Mouse (Mus musculus) cerebellum, adult 11 months (tissue): Measurements from ENCODE around the gene Rusc2.

Experiments used
- DNase-seq: peaks from one replicate; pipeline ENCODE4 v3.0.0; 2022

The Rusc2 gene

DNA sequence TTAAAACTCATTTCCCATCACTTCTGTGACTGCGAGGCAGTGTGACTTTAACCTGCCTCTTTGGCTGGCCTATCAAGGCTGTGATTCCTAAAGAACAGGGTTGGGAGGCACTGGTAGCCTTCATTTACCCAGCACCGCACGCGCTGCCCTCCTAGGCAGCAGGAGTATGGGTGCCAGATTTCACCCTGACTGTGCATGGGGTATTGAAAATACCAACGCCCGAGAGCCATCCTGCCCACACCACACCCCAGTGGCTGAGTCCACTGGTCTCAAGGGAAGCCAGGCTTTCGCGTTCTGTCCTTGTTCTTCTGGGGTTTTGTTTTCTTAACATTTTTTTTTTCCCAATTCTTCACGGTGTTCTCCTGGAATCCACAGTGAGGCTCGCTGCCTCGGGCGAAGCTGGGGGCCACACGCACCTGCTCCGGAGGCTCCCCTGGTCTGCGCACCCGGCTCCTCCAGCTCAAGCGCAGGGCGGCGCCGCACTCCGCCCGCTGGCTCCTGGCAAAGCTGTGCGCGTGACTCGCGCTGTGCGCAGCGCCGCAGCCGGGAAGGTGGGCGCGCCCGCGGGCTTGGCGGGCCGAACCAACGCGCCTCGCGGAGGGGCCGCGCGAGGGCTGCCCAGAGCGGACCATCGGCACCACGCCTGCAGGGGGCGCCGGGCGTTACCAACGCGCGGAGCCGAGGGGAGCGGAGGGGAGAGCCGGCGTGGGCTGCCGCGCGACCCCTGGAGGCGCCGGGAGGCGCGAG, at the start of gene Rusc2:
TSS of gene Rusc2 (plus strand) at position 572 of the 747 bp plus-strand sequence.
- DNase-seq = peak; percentile 93

DNA sequence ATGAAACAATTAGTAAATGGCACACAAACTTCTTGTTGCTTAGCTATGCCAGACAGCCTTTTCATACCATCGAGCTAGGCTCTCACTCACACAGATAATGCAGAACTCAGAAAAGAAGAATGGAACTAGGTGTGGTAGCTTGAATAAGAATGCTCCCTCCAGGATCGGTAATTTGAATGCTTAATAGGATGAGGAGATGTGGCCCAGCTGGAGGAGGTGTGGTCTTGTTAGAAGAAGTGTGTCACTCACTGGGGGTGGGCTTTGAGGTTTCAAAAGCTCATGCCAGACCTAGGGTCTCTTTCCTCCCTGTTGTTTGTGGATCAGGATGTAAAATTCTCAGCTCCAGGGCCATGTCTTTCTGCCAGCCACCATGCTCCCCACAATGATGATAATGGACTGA, 47.0 kb upstream of the Rusc2 start:
- no peak for DNase-seq

DNA sequence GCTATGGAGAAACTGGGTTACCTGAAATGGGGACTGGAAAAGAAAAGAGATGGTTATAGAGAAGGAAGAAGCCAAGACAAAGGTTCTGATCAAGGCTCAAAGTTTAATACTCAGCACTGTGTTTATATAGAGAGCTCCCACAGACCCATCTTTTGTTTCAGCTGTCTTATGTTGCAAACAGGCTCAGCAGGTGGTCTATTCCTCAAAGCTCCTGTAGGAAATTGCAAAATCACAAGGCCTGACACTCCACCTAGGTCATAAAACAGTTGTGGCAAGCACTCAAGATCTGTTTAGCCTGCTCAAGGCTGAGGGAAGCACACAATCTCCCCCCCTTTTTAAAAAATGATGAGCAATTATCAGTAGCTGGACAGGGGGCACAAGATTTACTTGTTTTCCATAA, 45.6 kb upstream of the Rusc2 start:
- no peak for DNase-seq

DNA sequence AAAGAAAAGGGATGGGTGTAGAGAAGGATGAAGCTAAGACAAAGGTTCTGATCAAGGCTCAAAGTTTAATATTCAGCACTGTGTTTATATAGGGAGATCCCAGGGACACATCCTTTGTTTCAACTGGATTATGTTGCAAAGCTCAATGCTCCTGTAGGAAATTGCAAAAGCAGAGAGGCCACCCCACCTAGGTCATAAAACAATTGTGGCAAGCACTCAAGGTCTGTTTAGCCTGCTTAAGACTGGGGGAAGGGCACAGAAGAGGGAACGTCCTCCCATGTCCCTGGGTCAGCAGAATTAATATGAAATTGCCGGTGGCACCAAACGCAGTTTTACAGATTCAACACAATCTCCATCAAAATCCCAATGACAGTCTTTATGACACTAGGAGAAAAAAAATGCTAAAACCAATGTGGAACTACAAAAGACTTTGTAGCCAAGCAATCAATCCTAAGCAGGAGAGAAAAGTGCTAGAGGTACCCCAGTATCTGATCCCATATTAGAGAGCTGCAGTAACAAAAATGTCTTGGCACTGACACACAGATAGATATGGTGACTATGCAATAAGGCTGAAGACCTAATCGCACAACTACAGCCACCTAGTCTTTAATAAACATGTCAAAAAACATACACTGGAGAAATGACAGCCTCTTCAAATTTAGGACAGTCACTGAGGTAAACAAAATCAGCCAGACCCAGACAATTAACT, 41.5 kb upstream of the Rusc2 start:
- DNase-seq = no peak

DNA sequence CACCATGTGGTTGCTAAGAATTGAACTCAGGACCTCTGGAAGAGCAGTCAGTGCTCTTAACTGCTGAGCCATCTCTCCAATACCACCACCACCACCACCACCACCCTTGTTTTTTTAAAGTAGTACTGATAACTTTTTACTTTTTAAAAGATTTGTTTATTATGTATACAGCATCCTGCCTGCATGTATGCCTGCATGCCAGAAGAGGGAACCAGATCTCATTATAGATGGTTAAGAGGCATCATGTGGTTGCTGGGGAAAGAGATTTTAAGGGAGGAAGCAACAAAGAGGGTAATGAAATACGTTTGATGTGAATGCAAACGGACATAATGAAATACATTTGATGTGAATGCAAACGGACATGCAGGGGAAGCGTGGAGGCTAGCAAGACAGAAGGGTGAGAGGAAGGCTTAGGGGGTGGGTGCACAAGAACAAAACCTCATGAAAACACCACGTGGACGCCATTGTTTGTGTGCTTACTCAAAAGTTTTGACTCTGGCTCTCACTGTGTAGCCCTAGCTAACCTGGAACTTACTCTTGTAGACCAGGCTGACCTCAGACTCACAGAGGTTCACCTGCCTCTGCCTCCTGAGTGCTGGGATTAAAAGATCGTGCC, 40.4 kb upstream of the Rusc2 start:
- DNase-seq = no peak

DNA sequence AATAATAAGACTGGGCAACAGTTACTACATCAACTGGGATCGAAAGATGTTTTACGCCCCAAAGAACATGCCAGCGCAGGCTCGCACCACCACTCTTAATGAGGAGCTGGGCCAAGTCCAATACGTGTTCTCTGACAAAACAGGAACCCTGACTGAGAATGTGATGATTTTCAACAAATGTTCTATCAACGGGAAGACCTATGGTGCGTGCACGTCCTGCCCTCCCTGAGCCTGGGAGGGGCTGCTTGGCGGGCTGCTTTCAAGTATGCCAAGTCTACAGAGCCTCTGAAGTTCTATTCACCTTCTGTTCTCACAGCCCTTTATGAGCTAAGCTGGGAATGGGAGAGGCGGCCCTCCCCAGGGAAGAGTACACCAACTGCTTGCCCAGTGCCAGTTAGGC, 39.3 kb upstream of the Rusc2 start:
- DNase-seq = no peak

DNA sequence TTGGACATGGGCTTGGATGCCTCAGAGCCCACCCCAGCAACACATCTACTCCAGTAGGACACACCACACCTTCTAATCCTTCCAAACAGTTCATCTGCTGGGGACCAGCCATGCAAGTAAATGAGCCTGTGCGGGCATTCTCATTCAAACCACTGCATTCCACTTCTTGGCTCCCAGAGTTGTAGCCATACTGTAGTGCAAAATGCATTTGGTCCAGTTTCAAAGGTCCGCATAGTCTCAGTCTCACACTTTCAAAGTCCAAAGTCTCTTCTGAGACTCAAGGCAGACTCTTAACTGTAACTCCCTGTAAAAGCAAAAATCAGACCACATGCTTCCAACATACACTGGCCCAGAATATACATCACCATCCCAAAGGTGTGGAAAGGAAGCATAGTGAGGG, 36.8 kb upstream of the Rusc2 start:
- DNase-seq = no peak

DNA sequence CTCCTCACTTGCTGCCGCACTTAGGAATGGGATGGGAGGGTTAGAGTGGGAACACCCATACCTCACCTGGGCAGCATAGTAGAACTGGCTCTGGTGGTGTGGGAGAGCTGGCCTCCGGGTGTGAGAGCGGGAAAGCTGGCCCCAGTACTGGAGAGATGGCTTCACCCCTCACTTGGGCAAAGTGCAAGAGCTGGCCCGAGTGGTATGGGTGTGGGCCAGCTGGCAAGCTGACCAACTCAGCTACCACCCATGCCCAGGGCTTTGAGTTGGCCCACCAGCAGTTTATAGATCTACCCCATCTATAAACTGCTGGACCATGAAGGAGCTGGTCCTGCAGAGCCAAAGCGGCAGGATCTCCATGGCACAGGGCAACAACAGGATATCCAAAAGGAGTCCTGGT, 32.6 kb upstream of the Rusc2 start:
- no peak for DNase-seq

DNA sequence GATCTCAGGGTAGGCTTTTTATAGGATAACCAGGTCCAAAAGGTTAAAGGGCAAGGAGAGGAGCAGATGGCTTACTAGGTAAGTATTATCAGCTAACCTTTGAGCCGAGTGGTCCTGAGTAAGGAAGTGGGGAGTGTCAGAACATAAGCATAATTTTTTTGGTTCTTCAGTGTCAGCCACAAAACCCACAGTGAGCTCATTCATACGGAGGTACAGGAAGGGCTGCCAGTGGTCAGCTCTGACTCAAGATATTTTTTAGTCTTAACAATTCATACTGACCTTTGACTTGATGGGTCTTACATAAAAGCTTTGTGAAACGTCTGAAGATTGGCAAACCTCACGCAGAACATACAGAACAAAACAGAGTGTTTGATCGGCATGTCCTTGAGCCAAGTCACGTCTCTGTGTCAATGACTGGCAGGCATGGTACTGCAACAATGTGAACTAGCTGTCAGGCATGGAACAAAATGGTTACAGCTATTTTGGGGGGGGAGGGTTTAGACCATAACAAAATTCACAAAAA, 31.7 kb upstream of the Rusc2 start:
- no peak for DNase-seq

DNA sequence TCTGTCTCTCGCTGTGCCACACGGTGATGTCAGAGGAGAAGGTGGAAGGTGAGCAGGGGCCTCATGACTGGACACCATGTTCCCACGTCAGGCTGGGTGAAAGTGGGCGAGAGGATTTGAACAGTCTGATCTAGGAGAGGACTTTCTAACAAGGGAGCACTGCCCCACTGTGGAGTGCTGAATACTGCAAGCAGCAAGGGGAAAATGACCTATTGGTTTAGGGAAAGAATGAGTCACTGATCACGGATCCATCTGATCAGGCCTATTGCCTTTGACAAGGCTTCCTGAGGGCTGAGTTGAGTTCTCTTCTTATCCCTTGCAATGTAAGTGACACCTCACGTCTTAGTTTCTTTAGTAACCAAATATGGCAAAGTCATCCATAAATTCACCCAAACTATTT, 28.1 kb upstream of the Rusc2 start:
- no peak for DNase-seq

DNA sequence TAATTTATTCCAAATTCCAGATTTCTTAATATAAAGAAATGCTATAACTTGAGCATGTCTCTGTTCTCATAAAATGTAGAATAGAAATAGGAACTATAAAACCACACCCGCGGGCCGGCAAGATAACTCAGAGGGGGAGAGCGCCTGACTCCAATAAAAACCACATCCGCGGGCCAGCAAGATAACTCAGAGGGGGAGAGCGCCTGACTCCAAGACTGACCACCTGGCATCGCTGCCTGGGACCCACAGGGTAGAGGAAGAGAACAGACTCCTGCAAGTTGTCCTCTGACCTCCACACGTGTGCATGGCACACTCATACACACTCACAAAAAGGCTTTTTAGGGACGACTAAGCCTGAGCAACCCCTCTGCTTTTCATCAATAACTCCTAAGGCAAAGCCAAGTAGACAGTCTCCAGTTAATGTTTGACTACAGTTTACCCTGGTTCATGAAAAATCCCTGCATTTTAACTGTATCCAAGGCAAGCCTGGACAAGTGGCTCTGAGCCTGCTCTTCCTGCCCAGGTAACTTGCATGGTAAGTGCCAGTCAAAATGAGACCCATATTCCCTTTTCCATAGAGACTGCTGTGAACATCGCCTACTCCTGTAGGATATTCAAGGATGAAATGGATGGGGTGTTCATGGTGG, 16.7 kb upstream of the Rusc2 start:
- no peak for DNase-seq

DNA sequence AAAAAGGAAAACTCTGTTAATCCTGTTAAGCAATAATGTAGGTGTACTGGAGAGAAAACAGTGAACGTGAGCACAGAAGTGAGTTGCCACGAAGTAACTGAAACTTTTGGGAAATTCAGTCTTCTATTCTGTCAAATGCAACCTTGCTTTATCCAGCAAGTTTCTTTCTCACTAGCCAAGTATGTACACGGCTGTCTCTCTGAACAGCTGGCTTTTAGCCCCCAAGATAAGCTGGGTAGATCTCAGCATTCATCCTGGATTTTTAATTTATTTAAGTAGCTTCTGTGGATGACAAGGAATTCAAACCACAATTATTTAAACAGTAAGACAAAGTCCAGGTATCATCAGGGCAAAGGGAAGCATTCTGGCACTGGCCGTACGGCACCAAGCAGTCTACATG, 14.5 kb upstream of the Rusc2 start:
- no peak for DNase-seq

DNA sequence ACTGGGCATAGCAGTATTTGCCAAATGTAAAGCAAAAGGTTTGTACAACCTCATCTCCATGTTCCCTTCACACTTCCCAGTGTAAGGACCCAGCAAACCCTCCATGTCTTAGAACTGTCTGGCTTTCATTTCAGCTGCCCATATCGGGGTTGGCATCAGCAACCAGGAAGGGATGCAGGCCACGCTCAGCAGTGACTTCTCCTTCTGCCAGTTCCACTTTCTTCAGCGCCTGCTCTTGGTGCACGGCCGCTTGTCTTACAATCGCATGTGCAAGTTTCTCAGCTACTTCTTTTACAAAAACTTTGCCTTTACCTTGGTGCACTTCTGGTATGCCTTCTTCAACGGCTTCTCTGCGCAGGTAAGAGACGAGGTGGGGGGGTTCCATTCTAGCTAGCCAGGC, 14.0 kb upstream of the Rusc2 start:
- DNase-seq = no peak

DNA sequence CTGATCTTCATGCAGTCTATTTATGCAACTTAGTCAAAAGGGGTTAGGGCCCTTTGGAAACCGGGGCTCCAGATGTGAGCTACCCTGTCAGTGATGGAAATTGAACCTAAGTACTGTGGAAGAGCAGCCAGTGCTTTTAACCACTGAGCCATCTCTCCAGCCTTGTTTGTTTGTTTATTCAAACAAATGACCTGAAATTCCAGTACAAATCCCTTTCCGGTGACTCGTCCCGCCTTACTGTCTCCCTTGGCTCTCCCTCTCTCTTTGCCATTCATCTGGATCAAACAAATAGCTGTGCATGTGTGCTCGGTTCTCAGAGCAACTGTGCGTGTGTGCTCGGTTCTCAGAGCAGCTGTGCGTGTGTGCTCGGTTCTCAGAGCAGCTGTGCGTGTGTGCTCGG, 10.4 kb upstream of the Rusc2 start:
- no peak for DNase-seq

DNA sequence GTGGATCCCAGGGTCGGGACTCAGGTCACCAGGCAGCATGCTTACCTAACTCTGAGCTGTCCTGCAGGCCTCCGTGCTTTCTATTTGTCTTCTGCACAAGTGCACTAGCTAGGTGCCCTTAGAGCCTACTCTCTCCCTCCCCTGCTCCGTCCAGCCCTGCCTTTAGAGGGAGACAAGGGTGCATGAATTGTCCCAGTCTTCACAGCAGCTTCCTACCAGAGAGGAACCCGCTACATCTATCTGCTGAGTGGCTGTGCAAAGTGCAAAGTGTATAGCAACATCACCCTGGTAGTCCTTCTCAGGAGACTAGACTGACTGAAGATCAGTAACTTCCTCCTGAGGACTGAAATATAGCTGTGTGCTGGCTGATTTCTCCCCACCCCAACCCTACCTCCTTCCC, 9.6 kb upstream of the Rusc2 start:
- DNase-seq = no peak

DNA sequence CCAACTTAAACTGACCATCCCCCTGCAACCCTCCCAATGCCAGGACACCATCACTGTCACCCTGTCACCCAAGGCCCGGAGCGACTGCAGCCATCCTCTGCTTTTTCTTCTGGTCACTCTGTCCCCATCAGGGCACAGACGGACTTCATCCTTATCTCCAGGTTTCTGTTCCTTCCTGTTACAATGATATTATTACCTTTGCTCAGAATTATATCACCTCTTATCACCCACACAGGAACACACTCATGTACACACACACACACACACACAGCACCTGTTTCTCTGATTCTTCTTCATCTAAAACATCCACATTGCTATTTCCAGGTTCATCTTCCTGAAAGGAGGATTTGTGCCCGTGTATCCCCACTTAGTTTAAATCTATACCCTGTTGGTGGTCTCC, 7.5 kb upstream of the Rusc2 start:
- DNase-seq = no peak

DNA sequence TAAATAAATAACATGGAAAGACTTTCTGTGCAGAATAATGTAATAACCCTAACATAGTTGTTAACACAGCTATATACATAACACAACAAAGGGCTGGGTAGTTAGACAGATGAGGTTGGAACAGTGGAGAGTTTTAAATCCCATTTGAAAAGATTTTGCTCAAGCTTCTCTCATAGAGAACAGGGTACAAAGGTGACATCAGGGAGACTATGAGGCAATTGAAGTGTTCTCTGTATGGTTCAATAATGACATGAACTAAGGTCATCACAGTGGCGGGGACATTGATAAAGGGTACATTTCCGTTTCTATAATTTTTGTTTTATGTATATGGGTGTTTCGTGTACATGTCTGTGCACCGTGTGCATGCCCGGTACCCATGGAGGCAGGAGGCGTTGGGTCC, 2.2 kb upstream of the Rusc2 start:
- no peak for DNase-seq

DNA sequence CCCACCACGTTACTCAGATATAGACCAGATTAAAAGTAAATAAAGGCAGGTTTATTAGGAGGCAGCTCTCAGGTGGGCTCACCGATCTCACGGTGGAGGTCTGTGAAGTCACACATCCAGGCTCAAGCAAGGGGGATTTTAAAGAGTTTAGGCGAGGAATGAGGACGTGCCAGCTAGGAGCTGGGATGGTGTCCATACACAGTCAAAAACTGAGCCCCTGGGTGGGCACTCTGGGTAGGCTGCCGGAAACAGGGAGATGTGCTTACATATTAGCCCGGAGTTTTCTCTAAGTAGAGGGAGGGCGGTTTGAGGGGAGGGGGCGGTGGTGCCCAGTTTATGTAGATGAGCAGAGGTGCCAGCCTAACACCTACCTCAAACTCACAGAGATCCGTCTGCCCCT, 828 bp upstream of the Rusc2 start:
- no peak for DNase-seq

DNA sequence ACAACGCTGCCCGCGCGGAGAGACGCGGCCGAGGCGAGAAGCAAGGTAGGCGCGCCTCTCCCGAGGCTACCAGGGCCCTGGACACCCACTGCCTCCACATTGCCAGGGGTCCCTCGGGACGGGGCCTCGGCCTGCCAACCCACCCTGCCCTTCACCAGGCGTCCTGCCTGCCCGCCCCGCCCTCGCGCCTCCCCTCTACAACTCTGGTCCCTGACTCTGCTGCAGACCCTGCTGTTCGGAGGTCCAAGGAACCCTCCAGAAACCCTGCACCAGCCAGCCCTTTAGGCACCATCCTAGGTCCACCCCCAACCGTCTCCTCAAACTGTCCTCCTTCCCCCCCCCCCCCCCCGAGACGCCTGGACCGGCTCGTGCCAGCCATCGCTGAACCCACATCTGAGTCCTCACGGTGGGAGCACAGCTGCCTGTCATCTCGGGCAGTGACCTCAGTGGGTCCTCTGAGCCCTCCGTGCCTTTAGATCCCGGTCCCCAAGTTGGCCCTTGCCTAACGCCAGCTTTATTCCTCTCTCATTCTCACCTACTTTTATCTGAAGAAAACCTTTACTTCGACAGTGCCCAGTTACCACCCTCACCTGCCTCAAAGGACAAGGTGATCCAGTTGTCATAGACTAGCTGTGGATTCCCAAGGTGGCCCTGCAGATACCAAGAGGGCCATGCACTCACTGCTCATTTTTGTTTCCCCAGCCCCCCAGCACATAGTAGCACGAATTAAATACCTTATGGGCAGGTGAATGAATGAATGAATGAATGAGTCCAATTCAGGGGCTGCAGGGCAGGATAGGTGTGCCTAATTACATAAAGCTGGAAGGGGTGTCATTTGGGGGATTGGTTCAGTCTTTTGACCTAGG, 609 bp downstream of the Rusc2 start:
- DNase-seq = no peak

DNA sequence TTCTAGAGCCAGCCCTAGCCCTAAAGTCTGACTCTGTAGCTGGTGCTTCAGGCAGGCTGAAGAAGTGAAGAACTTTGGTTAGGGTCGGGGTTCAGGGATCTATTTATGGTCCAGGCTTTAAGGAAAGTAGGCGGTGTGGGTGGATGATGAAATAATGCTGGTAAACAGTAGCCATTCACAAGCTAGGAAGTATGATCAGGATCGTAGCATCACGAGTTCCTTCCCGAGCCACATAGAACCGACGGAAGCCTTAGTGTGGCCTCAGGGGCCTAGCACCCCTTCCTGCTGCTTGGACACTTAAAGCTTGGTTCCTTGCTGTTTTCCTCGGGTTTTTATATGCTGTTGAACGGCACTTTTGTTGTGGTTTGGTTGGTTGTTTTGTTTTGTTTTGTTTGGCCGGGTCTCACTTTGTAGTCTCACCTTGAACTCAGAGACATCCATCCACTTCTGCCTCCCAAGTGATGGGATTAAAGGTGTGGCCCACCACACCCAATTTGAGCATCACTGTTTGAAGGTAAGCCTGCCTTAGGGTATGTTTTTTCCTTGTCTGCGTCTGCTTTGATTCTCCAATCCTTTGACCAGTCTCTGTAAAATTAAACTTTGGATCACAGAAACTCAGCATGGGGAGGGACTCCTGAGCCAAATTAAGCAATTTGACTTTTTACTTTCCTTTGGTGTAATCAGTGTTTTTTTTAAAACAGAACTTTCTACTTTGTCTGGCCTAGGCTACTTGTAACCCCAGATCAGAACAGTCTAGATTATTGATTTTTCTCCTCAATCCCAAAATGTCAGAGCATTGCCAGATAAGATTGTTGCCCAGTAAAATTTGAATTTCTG, 1.7 kb downstream of the Rusc2 start:
- no peak for DNase-seq

DNA sequence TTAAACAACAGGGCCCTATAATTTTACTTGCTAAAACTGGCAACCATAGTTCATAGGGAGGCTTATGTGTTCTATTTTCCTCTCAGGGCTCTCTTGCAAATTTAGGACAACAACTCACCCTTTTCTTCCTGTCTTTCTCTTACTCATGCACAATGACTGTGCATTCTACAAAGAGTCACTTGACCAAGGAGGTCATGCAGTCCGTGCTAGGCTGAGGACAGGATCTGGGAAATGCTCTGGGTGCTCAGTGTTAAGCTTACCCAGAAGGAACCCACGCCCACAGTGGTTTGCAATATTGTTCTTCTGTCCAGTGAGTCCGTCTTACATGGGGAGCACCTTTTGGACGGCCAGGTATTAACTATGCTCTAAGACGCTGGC, 2.3 kb downstream of the Rusc2 start:
- no peak for DNase-seq

DNA sequence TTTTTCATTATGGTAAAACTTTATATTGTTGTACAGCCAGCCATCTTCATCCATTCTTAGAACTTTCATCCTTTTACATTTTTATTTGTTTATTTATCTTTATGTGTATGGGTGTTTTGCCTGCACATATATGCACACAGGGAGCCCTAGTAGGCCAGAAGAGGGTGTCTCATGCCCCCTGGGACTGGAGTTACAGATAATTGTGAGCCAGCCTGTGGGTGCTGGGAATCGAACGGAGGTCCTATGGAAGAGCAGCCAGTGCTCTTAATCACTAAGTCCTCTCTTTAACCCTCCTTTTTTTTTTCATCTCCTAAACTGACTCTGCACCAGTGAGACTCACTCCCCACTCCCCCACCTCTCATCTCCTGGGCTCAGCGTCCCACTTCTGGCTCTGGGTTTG, 2.8 kb downstream of the Rusc2 start:
- DNase-seq = no peak
